Mouse (Mus musculus) testis, adult 2 months (tissue): ENCODE results near the gene Phlda2. TPM values are rescaled to one million over a fixed set of nuclear protein-coding genes. Genes with fewer than 3 reads are reported as not detected.

ENCODE experiments used
- H3K27ac ChIP-seq: fragments of 200-500 bp; 2 replicates; pipeline ENCODE4 v1.5.1; 2012; ENCODE audit warnings: low read depth, low read length; ENCODE audit not compliant: control insufficient read depth, insufficient read depth
- H3K27me3 ChIP-seq: fragments of 200-500 bp; 2 replicates; pipeline ENCODE4 v1.6.1; 2012; ENCODE audit warnings: mild to moderate bottlenecking, low read length, moderate library complexity; ENCODE audit not compliant: control insufficient read depth, insufficient read depth
- H3K36me3 ChIP-seq: fragments of 200-500 bp; 2 replicates; pipeline ENCODE4 v1.6.1; 2012; ENCODE audit warnings: mild to moderate bottlenecking, low read length; ENCODE audit not compliant: control insufficient read depth, insufficient read depth
- H3K4me1 ChIP-seq: fragments of 200-500 bp; 2 replicates; pipeline ENCODE4 v1.6.1; 2012; ENCODE audit warnings: low read length; ENCODE audit not compliant: control insufficient read depth, insufficient read depth
- H3K4me3 ChIP-seq: fragments of 200-500 bp; 2 replicates; pipeline ENCODE4 v1.5.1; 2012; ENCODE audit warnings: low read depth, mild to moderate bottlenecking, low read length, moderate library complexity, mixed read lengths; ENCODE audit not compliant: control insufficient read depth
- CTCF ChIP-seq: fragments of 200-500 bp; IDR thresholded peaks from 2 replicates; pipeline ENCODE4 v1.5.1; 2012; ENCODE audit warnings: low read depth, mild to moderate bottlenecking, inconsistent platforms, low read length, moderate library complexity; ENCODE audit not compliant: control insufficient read depth, insufficient read depth, insufficient replicate concordance
- POLR2A ChIP-seq: fragments of 200-500 bp; IDR thresholded peaks from 2 replicates; pipeline ENCODE4 v1.6.1; 2012; ENCODE audit warnings: low read depth, mild to moderate bottlenecking, inconsistent platforms, low read length, moderate library complexity; ENCODE audit not compliant: control insufficient read depth
- polyA plus RNA-seq: library from polyadenylated mRNA; depleted of rRNA; stranded (reverse); fragments of >200 nt; gene quantifications from 2 replicates; pipeline ENCODE4 v1.2.3, GENCODE M21; 2012

The Phlda2 gene
- polyA plus RNA-seq, 1 experiment: 0.40 TPM

GRCm38 (mm10) chr7:143501643-143502417 lies 1.1 kb downstream of the Phlda2 start:
- Histone ChIP-seq H3K27ac (no peak overlapping the region), H3K27me3 (no peaks in the 10 kb centered on the region), H3K4me3 (peak overlapping the region; percentile 59), H3K36me3 (no peaks in the 10 kb centered on the region), H3K4me1 (peaks cover 10% of the 10 kb centered on the region)
- TF ChIP-seq POLR2A: no peak
- TF ChIP-seq CTCF: no peak

GRCm38 (mm10) chr7:143500912-143501311 lies 2.0 kb downstream of the Phlda2 start:
- no peaks in the 10 kb centered on the region for H3K27me3 ChIP-seq
- no peak for TF ChIP-seq CTCF
- no peak for TF ChIP-seq POLR2A

GRCm38 (mm10) chr7:143498584-143498983 lies 4.4 kb downstream of the Phlda2 start:
- TF ChIP-seq POLR2A (no peak), CTCF (no peak)
- Histone ChIP-seq H3K27me3 (no peaks in the 10 kb centered on the region), H3K36me3 (no peaks in the 10 kb centered on the region), H3K4me1 (peaks cover 10% of the 10 kb centered on the region), H3K4me3 (no peak overlapping the region), H3K27ac (no peak overlapping the region)

More at GRCm38 (mm10) chr7:143500912-143501311, 2.0 kb downstream of the Phlda2 start:
- Histone ChIP-seq H3K27ac (no peak overlapping the region), H3K4me1 (peaks cover 10% of the 10 kb centered on the region), H3K36me3 (no peaks in the 10 kb centered on the region), H3K4me3 (no peak overlapping the region)

GRCm38 (mm10) chr7:143495104-143495961 lies 7.6 kb downstream of the Phlda2 start:
- H3K27me3 ChIP-seq: no peaks in the 10 kb centered on the region
- TF ChIP-seq POLR2A: no peak
- no peak for TF ChIP-seq CTCF
- H3K4me1 ChIP-seq: no peaks in the 10 kb centered on the region

GRCm38 (mm10) chr7:143493616-143494126 lies 9.3 kb downstream of the Phlda2 start:
- Histone ChIP-seq H3K36me3 (no peaks in the 10 kb centered on the region), H3K4me1 (no peaks in the 10 kb centered on the region), H3K27ac (no peak overlapping the region), H3K4me3 (no peak overlapping the region), H3K27me3 (no peaks in the 10 kb centered on the region)
- no peak for TF ChIP-seq CTCF
- TF ChIP-seq POLR2A: no peak

More at GRCm38 (mm10) chr7:143495104-143495961, 7.6 kb downstream of the Phlda2 start:
- Histone ChIP-seq H3K4me3 (no peak overlapping the region), H3K27ac (no peak overlapping the region), H3K36me3 (no peaks in the 10 kb centered on the region)

- Histone ChIP-seq H3K27me3 (no peaks in the 10 kb centered on the region), H3K36me3 (no peaks in the 10 kb centered on the region), H3K27ac (no peak overlapping the region), H3K4me1 (no peaks in the 10 kb centered on the region), H3K4me3 (no peak overlapping the region)
- TF ChIP-seq POLR2A: no peak
- no peak for TF ChIP-seq CTCF
These were observed 13.2 kb downstream of the Phlda2 start for GRCm38 (mm10) chr7:143489735-143490134.

GRCm38 (mm10) chr7:143482541-143482940 lies 20.4 kb downstream of the Phlda2 start:
- no peaks in the 10 kb centered on the region for H3K36me3 ChIP-seq
- no peaks in the 10 kb centered on the region; the same call in 1 of the 2 replicates for H3K4me1 ChIP-seq
- H3K27ac ChIP-seq: no peak overlapping the region
- TF ChIP-seq POLR2A (no peak), CTCF (no peak)
- no peaks in the 10 kb centered on the region for H3K27me3 ChIP-seq
- H3K4me3 ChIP-seq: no peak overlapping the region
